Mouse (Mus musculus) heart, adult 11 months (tissue): ENCODE results near the gene Stkld1.

Experiments used
- DNase-seq: peaks from one replicate; pipeline ENCODE4 v3.0.0; 2022

The Stkld1 gene

GRCm38 (mm10) chr2:26964724-26965370 is 31.0 kb downstream of the Stkld1 start:
- no peak for DNase-seq

GRCm38 (mm10) chr2:26967262-26967661 is 33.4 kb downstream of the Stkld1 start:
- no peak for DNase-seq

GRCm38 (mm10) chr2:26973116-26973515 is 39.3 kb downstream of the Stkld1 start, which contains the start of gene Adamts13:
TSS of gene Adamts13 (plus strand) at chr2:26973416.
- DNase-seq: no peak

- DNase-seq: no peak
Observed at GRCm38 (mm10) chr2:26973960-26974359, 40.1 kb downstream of the Stkld1 start.

- no peak for DNase-seq
Observed at GRCm38 (mm10) chr2:26980361-26980760, 46.5 kb downstream of the Stkld1 start.

- DNase-seq: no peak
Observed at GRCm38 (mm10) chr2:26984179-26984578, 50.3 kb downstream of the Stkld1 start.

GRCm38 (mm10) chr2:26984640-26985039 is 50.8 kb downstream of the Stkld1 start:
- no peak for DNase-seq

- DNase-seq: no peak
Observed at GRCm38 (mm10) chr2:26993936-26994335, 60.1 kb downstream of the Stkld1 start.

- DNase-seq: no peak
Observed at GRCm38 (mm10) chr2:26997498-26997897, 63.7 kb downstream of the Stkld1 start.

- DNase-seq: no peak
Observed at GRCm38 (mm10) chr2:26997993-26998392, 64.1 kb downstream of the Stkld1 start.
